Mouse (Mus musculus): ENCODE data around the gene Stx1b. TPM values are rescaled to one million over a fixed set of nuclear protein-coding genes. Genes with fewer than 3 reads are reported as not detected.
A peak's percentile ranks its signal among the peaks of the same experiment; 100 is the strongest.

Gene Stx1b
- polyA plus RNA-seq, 1 experiment from 2014 or later, result 0.25 TPM

DNA sequence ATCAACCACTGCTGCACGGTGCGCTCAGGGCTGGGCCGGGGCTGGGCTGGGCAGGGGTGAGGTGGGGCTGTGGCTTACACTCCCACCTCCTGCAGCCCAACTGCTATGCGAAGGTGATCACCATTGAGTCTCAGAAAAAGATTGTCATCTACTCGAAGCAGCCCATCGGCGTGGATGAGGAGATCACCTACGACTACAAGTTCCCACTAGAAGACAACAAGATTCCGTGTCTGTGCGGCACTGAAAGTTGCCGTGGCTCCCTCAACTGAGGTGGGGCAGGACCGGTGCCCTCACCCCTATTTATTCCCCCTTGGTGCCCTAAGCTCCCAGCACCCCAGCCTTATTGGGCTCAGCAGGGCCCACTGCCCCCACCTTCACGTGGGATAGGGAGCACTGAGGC lies 25.1 kb downstream of the Stx1b start:
- Histone ChIP-seq H3K4me3 (ENCODE audit: low read depth, low read length) (no peak overlapping the region), H3K9me3 (replicated peaks; ENCODE audit: control insufficient read depth, low read length) (no peaks in the 10 kb centered on the region), H3K4me1 (ENCODE audit: control insufficient read depth, low read depth, low read length) (peaks cover 5% of the 10 kb centered on the region), H3K4me2 (ENCODE audit: low read depth, low read length) (no peak overlapping the region), H3K27ac (ENCODE audit: low read length) (no peak overlapping the region), H3K9ac (ENCODE audit: low read depth, low read length) (no peak overlapping the region), H3K36me3 (ENCODE audit: control insufficient read depth, insufficient read depth) (peaks cover 43% of the 10 kb centered on the region), H3K27me3 (ENCODE audit: control insufficient read depth, insufficient read depth, low read depth, low read length) (no peaks in the 10 kb centered on the region)
- WGBS (ENCODE audit: insufficient replicate concordance), result 86% methylated on average over 13 of the region's 13 CpGs
- ATAC-seq (ENCODE audit: low read depth), result no peak

GRCm38 (mm10) chr7:127798591-127798990 lies 25.8 kb downstream of the Stx1b start:
- Histone ChIP-seq H3K27ac (ENCODE audit: low read length) (no peak overlapping the region), H3K27me3 (ENCODE audit: control insufficient read depth, insufficient read depth, low read depth, low read length) (no peaks in the 10 kb centered on the region), H3K9ac (ENCODE audit: low read depth, low read length) (no peak overlapping the region), H3K4me2 (ENCODE audit: low read depth, low read length) (no peak overlapping the region), H3K36me3 (ENCODE audit: control insufficient read depth, insufficient read depth) (peaks cover 43% of the 10 kb centered on the region), H3K4me1 (ENCODE audit: control insufficient read depth, low read depth, low read length) (peaks cover 2% of the 10 kb centered on the region; the same call in 1 of the 2 replicates), H3K9me3 (replicated peaks; ENCODE audit: control insufficient read depth, low read length) (no peaks in the 10 kb centered on the region), H3K4me3 (ENCODE audit: low read depth, low read length) (no peak overlapping the region)
- no peak for ATAC-seq (ENCODE audit: low read depth)
- WGBS (ENCODE audit: insufficient replicate concordance), result 80% methylated on average over 4 of the region's 4 CpGs

GRCm38 (mm10) chr7:127797076-127797845 lies 27.1 kb downstream of the Stx1b start:
- 84% methylated on average over 23 of the region's 23 CpGs for WGBS (ENCODE audit: insufficient replicate concordance)

DNA sequence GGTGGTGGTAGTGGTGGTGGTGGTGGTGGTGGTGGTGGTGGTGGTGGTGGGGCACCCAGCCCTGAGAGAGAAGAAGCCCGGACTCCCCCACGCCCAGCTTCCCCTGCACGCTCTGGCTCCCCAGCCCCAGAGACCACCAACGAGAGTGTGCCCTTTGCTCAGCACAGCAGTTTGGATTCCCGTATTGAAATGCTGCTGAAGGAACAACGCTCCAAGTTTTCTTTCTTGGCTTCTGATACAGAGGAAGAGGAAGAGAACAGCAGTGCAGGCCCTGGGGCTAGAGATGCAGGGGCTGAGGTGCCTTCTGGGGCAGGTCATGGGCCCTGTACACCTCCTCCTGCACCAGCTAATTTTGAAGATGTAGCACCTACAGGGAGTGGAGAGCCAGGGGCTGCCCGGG lies 39.0 kb downstream of the Stx1b start, which contains the start of gene Gm49388:
Gene Gm49388 (plus strand): TSS at position 301 of the 400 bp plus-strand sequence.
- no peak within 1 kb of the TSS for H3K4me3 ChIP-seq (ENCODE audit: low read depth, low read length)
- no peak for ATAC-seq (ENCODE audit: low read depth)

More at GRCm38 (mm10) chr7:127797076-127797845, 27.1 kb downstream of the Stx1b start:
- H3K36me3 ChIP-seq (ENCODE audit: control insufficient read depth, insufficient read depth), result peaks cover 50% of the 10 kb centered on the region
- no peak overlapping the region for H3K4me2 ChIP-seq (ENCODE audit: low read depth, low read length)
- no peak overlapping the region for H3K27ac ChIP-seq (ENCODE audit: low read length)
- H3K9me3 ChIP-seq (replicated peaks; ENCODE audit: control insufficient read depth, low read length), result no peaks in the 10 kb centered on the region
- no peaks in the 10 kb centered on the region for H3K27me3 ChIP-seq (ENCODE audit: control insufficient read depth, insufficient read depth, low read depth, low read length)
- H3K4me1 ChIP-seq (ENCODE audit: control insufficient read depth, low read depth, low read length), result peaks cover 1% of the 10 kb centered on the region; the same call in 1 of the 2 replicates
- ATAC-seq (ENCODE audit: low read depth), result no peak
- H3K4me3 ChIP-seq (ENCODE audit: low read depth, low read length), result no peak overlapping the region
- H3K9ac ChIP-seq (ENCODE audit: low read depth, low read length), result no peak overlapping the region

GRCm38 (mm10) chr7:127778350-127778749 lies 46.0 kb downstream of the Stx1b start:
- no peak for ATAC-seq (ENCODE audit: low read depth)
- WGBS (ENCODE audit: insufficient replicate concordance), result 78% methylated on average over 4 of the region's 4 CpGs
- Histone ChIP-seq H3K9me3 (replicated peaks; ENCODE audit: control insufficient read depth, low read length) (no peaks in the 10 kb centered on the region), H3K27me3 (ENCODE audit: control insufficient read depth, insufficient read depth, low read depth, low read length) (no peaks in the 10 kb centered on the region), H3K9ac (ENCODE audit: low read depth, low read length) (peak overlapping the region; percentile 88), H3K4me3 (ENCODE audit: low read depth, low read length) (peak overlapping the region; percentile 83), H3K4me2 (ENCODE audit: low read depth, low read length) (peak overlapping the region; percentile 84), H3K27ac (ENCODE audit: low read length) (no peak overlapping the region; the same call in 1 of the 2 replicates), H3K36me3 (ENCODE audit: control insufficient read depth, insufficient read depth) (peaks cover 17% of the 10 kb centered on the region), H3K4me1 (ENCODE audit: control insufficient read depth, low read depth, low read length) (peaks cover 21% of the 10 kb centered on the region)

More for the DNA sequence above, 39.0 kb downstream of the Stx1b start, which contains the start of gene Gm49388:
- Histone ChIP-seq H3K4me1 (ENCODE audit: control insufficient read depth, low read depth, low read length) (no peaks in the 10 kb centered on the region), H3K9me3 (replicated peaks; ENCODE audit: control insufficient read depth, low read length) (no peaks in the 10 kb centered on the region), H3K36me3 (ENCODE audit: control insufficient read depth, insufficient read depth) (peaks cover 65% of the 10 kb centered on the region), H3K27me3 (ENCODE audit: control insufficient read depth, insufficient read depth, low read depth, low read length) (no peaks in the 10 kb centered on the region), H3K4me2 (ENCODE audit: low read depth, low read length) (no peak within 1 kb of the TSS), H3K27ac (ENCODE audit: low read length) (no peak within 1 kb of the TSS), H3K9ac (ENCODE audit: low read depth, low read length) (no peak within 1 kb of the TSS)
- WGBS (ENCODE audit: insufficient replicate concordance), result 88% methylated on average over 7 of the region's 7 CpGs

GRCm38 (mm10) chr7:127777474-127778266 lies 46.7 kb downstream of the Stx1b start:
- Histone ChIP-seq H3K9me3 (replicated peaks; ENCODE audit: control insufficient read depth, low read length) (no peaks in the 10 kb centered on the region), H3K4me1 (ENCODE audit: control insufficient read depth, low read depth, low read length) (peaks cover 21% of the 10 kb centered on the region), H3K4me3 (ENCODE audit: low read depth, low read length) (peak overlapping the region; percentile 83), H3K27ac (ENCODE audit: low read length) (peak overlapping the region; percentile 96), H3K9ac (ENCODE audit: low read depth, low read length) (peak overlapping the region; percentile 88), H3K4me2 (ENCODE audit: low read depth, low read length) (peak overlapping the region; percentile 84), H3K27me3 (ENCODE audit: control insufficient read depth, insufficient read depth, low read depth, low read length) (no peaks in the 10 kb centered on the region), H3K36me3 (ENCODE audit: control insufficient read depth, insufficient read depth) (peaks cover 17% of the 10 kb centered on the region)
- 3% methylated on average over 40 of the region's 66 CpGs for WGBS (ENCODE audit: insufficient replicate concordance)
- ATAC-seq (ENCODE audit: low read depth), result peak; percentile 46

DNA sequence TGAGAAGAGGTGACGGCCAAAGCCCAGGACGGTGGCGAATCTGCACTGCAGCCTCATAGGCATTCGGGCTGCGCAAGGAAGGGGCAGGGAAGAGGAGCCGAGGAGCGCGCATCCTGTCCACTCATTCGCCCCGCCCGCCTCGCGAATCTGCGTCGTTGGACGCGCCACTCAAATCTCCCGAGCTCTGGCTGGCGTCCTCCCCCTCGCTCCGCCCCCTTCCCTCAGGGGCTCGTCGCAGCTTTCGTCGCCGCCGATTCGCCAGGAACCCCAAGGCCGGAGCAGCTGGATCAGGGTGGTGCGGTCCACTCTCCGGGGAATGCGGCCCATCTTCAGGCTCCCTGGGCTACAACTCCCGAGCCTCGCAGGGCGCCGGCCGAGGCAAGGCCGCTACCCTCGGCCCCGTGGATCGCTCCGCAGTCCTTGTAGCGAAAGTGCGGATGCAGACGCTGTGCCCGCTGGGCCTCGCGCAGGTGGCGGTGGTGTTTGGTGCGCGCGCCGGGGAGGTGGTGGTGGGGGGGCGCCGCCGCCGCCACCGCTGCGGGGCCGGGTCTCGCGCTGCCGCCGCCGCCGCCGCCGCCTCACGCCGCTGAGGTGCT lies 47.4 kb downstream of the Stx1b start:
- H3K9ac ChIP-seq (ENCODE audit: low read depth, low read length), result peak overlapping the region; percentile 88
- under 1% methylated on average over 60 of the region's 70 CpGs for WGBS (ENCODE audit: insufficient replicate concordance)
- peak overlapping the region; percentile 96 for H3K27ac ChIP-seq (ENCODE audit: low read length)
- peak overlapping the region; percentile 83 for H3K4me3 ChIP-seq (ENCODE audit: low read depth, low read length)
- H3K36me3 ChIP-seq (ENCODE audit: control insufficient read depth, insufficient read depth), result peaks cover 13% of the 10 kb centered on the region
- H3K27me3 ChIP-seq (ENCODE audit: control insufficient read depth, insufficient read depth, low read depth, low read length), result no peaks in the 10 kb centered on the region
- ATAC-seq (ENCODE audit: low read depth), result peak; percentile 91
- peak overlapping the region; percentile 84 for H3K4me2 ChIP-seq (ENCODE audit: low read depth, low read length)
- no peaks in the 10 kb centered on the region for H3K9me3 ChIP-seq (replicated peaks; ENCODE audit: control insufficient read depth, low read length)
- peaks cover 26% of the 10 kb centered on the region for H3K4me1 ChIP-seq (ENCODE audit: control insufficient read depth, low read depth, low read length)

DNA sequence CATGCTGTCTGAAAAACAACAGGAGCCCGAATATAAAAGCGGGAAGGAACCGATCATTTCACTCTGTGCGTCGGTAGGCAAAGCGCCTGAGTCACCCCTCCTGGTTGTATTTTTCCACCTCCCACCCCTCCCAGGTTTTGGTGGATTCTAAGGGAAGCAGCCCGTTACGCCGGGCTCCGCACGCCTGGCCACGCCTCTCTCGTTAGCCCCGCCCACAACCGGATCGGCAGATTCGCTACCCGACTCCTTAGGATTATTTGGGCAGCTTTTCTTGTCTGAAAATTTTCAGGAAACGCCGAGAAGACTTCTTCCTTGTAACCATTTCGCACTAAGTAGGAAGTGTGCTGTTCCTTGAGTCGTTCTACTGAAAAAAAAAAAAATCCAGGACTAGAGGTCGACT lies 47.9 kb downstream of the Stx1b start, which contains the start of gene Setd1a:
Gene Setd1a (plus strand): TSS at position 245 of the 400 bp plus-strand sequence.
- Histone ChIP-seq H3K9ac (ENCODE audit: low read depth, low read length) (peak within 1 kb of the TSS; percentile 88), H3K4me3 (ENCODE audit: low read depth, low read length) (peak within 1 kb of the TSS; percentile 83), H3K36me3 (ENCODE audit: control insufficient read depth, insufficient read depth) (peaks cover 13% of the 10 kb centered on the region), H3K4me1 (ENCODE audit: control insufficient read depth, low read depth, low read length) (peaks cover 30% of the 10 kb centered on the region), H3K9me3 (replicated peaks; ENCODE audit: control insufficient read depth, low read length) (no peaks in the 10 kb centered on the region), H3K27ac (ENCODE audit: low read length) (peak within 1 kb of the TSS; percentile 96), H3K27me3 (ENCODE audit: control insufficient read depth, insufficient read depth, low read depth, low read length) (no peaks in the 10 kb centered on the region), H3K4me2 (ENCODE audit: low read depth, low read length) (peak within 1 kb of the TSS; percentile 84)
- peak; percentile 58 for ATAC-seq (ENCODE audit: low read depth)
- 0% methylated on average over 23 of the region's 23 CpGs for WGBS (ENCODE audit: insufficient replicate concordance)

All from liver, embryonic 16.5 days (tissue).